Mouse (Mus musculus): Measurements from ENCODE around the gene Gdpgp1. TPM values are rescaled to one million over a fixed set of nuclear protein-coding genes. Genes with fewer than 3 reads are reported as not detected.

Gdpgp1 gene
- total and polyA plus RNA-seq, 3 experiments = 2.0 to 3.6 (median 3.0) TPM

DNA sequence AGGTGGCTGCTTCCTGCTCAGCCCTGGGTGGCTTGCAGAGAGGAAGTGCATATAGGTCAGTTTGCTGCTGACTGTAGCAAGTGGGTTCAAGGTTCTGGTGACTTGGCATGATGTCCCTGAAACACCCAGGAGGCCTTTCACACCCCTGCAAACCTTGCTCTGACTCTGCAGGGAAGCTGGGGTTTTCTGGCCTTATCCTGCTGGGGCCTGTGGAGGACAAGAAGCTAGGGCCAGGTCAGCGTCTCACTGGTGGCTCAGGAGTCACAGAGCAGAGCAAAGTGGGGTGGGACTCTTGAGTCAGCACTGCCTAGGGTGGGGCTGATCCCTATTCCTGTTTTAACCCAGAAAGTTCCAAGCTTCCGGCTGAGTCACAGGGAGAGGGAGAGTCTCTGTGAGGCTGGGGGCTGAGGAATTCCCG lies 25.3 kb upstream of the Gdpgp1 start:
- Histone ChIP-seq H3K27ac (ENCODE audit: insufficient read depth, low read depth) (peak overlapping the region; percentile 90), H3K27me3 (replicated peaks) (no peaks in the 10 kb centered on the region), H3K36me3 (replicated peaks in 1 of 2; ENCODE audit: control insufficient read depth in 1 of 2, insufficient read depth in 1 of 2, low read length in 1 of 2) (peaks cover 3% of the 10 kb centered on the region in 2 experiments), H3K79me2 (replicated peaks; ENCODE audit: control insufficient read depth, extremely low read depth, insufficient read depth, poor library complexity, severe bottlenecking) (peaks cover 51% of the 10 kb centered on the region), H3K9ac (ENCODE audit: insufficient read depth, low read depth) (peak overlapping the region; percentile 23; the same call in 1 of the 2 replicates), H3K9me3 (replicated peaks; ENCODE audit: low read length) (no peaks in the 10 kb centered on the region), H3K4me2 (ENCODE audit: insufficient read depth, low read depth, poor library complexity, severe bottlenecking) (peak overlapping the region; percentile 66), H3K4me3 (replicated peaks in 1 of 3; ENCODE audit: low read depth in 2 of 3, low read length in 2 of 3, poor library complexity in 1 of 3) (peak overlapping the region in 1 of 3 experiments; percentile 15), H3K4me1 (ENCODE audit: control insufficient read depth in 1 of 2, insufficient read depth in 2 of 2) (peaks cover 62 to 96% of the 10 kb centered on the region in 2 experiments)
- no peak for DNase-seq (ENCODE audit: extremely low read depth)
- TF ChIP-seq MYC (IDR thresholded peaks at IDR 0.05; ENCODE audit: low read depth, low read length) = no peak
- TF ChIP-seq SIN3A (IDR thresholded peaks at IDR 0.05; ENCODE audit: low read length) = no peak
- 0 out of 2 replicates have a peak, but pooled peaks have one; percentile 20 for TF ChIP-seq ELF1 (IDR thresholded peaks at IDR 0.05; ENCODE audit: low read depth, low read length)
- TF ChIP-seq IRF4 (IDR thresholded peaks at IDR 0.05; ENCODE audit: low read depth, low read length) = 0 out of 2 replicates have a peak, but pooled peaks have one; percentile 5
- in situ Hi-C loops (cut with MboI; ENCODE audit: low pct_ligation_motif_present, low pct_unique_long_range_greater_than_20kb, low sequenced_read_pairs) (no loop called here), dilution Hi-C loops (cut with MboI; ENCODE audit: extremely low pct_ligation_motif_present, extremely low pct_unique_long_range_greater_than_20kb, low sequenced_read_pairs) (no loop called here)

GRCm38 (mm10) chr7:80208026-80208642 lies 24.5 kb upstream of the Gdpgp1 start:
- Histone ChIP-seq H3K9me3 (replicated peaks; ENCODE audit: low read length) (no peaks in the 10 kb centered on the region), H3K27me3 (replicated peaks) (no peaks in the 10 kb centered on the region), H3K4me3 (replicated peaks in 1 of 3; ENCODE audit: low read depth in 2 of 3, low read length in 2 of 3, poor library complexity in 1 of 3) (peak overlapping the region in 1 of 3 experiments; percentile 5), H3K4me1 (ENCODE audit: control insufficient read depth in 1 of 2, insufficient read depth in 2 of 2) (peaks cover 59 to 95% of the 10 kb centered on the region in 2 experiments), H3K79me2 (replicated peaks; ENCODE audit: control insufficient read depth, extremely low read depth, insufficient read depth, poor library complexity, severe bottlenecking) (peaks cover 53% of the 10 kb centered on the region), H3K36me3 (replicated peaks in 1 of 2; ENCODE audit: control insufficient read depth in 1 of 2, insufficient read depth in 1 of 2, low read length in 1 of 2) (peaks cover 5% of the 10 kb centered on the region in 2 experiments), H3K9ac (ENCODE audit: insufficient read depth, low read depth) (peak overlapping the region; percentile 78; the same call in 1 of the 2 replicates), H3K27ac (ENCODE audit: insufficient read depth, low read depth) (peak overlapping the region; percentile 90), H3K4me2 (ENCODE audit: insufficient read depth, low read depth, poor library complexity, severe bottlenecking) (peak overlapping the region; percentile 66)
- dilution Hi-C loops (cut with MboI; ENCODE audit: extremely low pct_ligation_motif_present, extremely low pct_unique_long_range_greater_than_20kb, low sequenced_read_pairs) (no loop called here), in situ Hi-C loops (cut with MboI; ENCODE audit: low pct_ligation_motif_present, low pct_unique_long_range_greater_than_20kb, low sequenced_read_pairs) (no loop called here)
- DNase-seq (ENCODE audit: extremely low read depth) = no peak
- TF ChIP-seq NRF1 (IDR thresholded peaks at IDR 0.05; ENCODE audit: low read depth, low read length) (peak; percentile 65), NELFE (IDR thresholded peaks at IDR 0.05; ENCODE audit: low read depth, low read length) (no peak), ELF1 (IDR thresholded peaks at IDR 0.05; ENCODE audit: low read depth, low read length) (no peak), ZNF384 (IDR thresholded peaks at IDR 0.05; ENCODE audit: low read depth, low read length) (no peak), USF1 (IDR thresholded peaks at IDR 0.05; ENCODE audit: low read depth, low read length) (peak; percentile 35; the same call in 1 of the 2 replicates), ZMIZ1 (IDR thresholded peaks at IDR 0.05; ENCODE audit: low read depth, low read length) (0 out of 2 replicates have a peak, but pooled peaks have one; percentile 20), HCFC1 (IDR thresholded peaks at IDR 0.05; ENCODE audit: low read depth, low read length) (no peak; the same call in 1 of the 2 replicates), CTCF (conservative IDR thresholded peaks at IDR 0.05 in 1 of 2, IDR thresholded peaks at IDR 0.05 in 1 of 2; ENCODE audit: low read depth in 2 of 2, low read length in 2 of 2) (no peak), E2F4 (IDR thresholded peaks at IDR 0.05; ENCODE audit: insufficient replicate concordance, low read depth, low read length) (no peak), KAT2A (IDR thresholded peaks at IDR 0.05; ENCODE audit: insufficient replicate concordance, low read length) (no peak), JUND (conservative IDR thresholded peaks at IDR 0.05; ENCODE audit: low read depth, low read length) (no peak), GABPA (IDR thresholded peaks at IDR 0.05; ENCODE audit: insufficient replicate concordance, low read depth, low read length) (no peak), SIN3A (IDR thresholded peaks at IDR 0.05; ENCODE audit: low read length) (no peak), ZC3H11A (IDR thresholded peaks at IDR 0.05; ENCODE audit: low read depth, low read length) (no peak), MXI1 (IDR thresholded peaks at IDR 0.05; ENCODE audit: low read depth, low read length) (peak; percentile 88), TBP (conservative IDR thresholded peaks at IDR 0.05; ENCODE audit: low read depth, low read length) (no peak), MAZ (IDR thresholded peaks at IDR 0.05; ENCODE audit: low read depth, low read length) (peak; percentile 79), SMC3 (IDR thresholded peaks at IDR 0.05; ENCODE audit: low read depth, low read length) (no peak), POLR2AphosphoS2 (IDR thresholded peaks at IDR 0.05; ENCODE audit: low read depth, low read length) (no peak), MYC (IDR thresholded peaks at IDR 0.05; ENCODE audit: low read depth, low read length) (peak; percentile 73), USF2 (conservative IDR thresholded peaks at IDR 0.05; ENCODE audit: low read depth, low read length) (no peak), EP300 (IDR thresholded peaks at IDR 0.05; ENCODE audit: low read length) (peak; percentile 42; the same call in 1 of the 2 replicates), MAX (IDR thresholded peaks at IDR 0.05; ENCODE audit: low read length) (peak; percentile 77), RCOR1 (conservative IDR thresholded peaks at IDR 0.05; ENCODE audit: low read depth, low read length) (peak; percentile 61; the same call in 1 of the 2 replicates), RAD21 (IDR thresholded peaks at IDR 0.05; ENCODE audit: low read depth, low read length) (no peak), CHD1 (IDR thresholded peaks at IDR 0.05; ENCODE audit: low read depth, low read length) (peak; percentile 98), PAX5 (IDR thresholded peaks at IDR 0.05; ENCODE audit: low read length) (no peak), ETS1 (conservative IDR thresholded peaks at IDR 0.05; ENCODE audit: low read depth, low read length) (no peak; the same call in 1 of the 2 replicates), UBTF (IDR thresholded peaks at IDR 0.05; ENCODE audit: low read depth, low read length) (0 out of 2 replicates have a peak, but pooled peaks have one; percentile 9), BHLHE40 (IDR thresholded peaks at IDR 0.05; ENCODE audit: low read depth, low read length) (peak; percentile 85)
